Mouse (Mus musculus) thymus, postnatal 0 days (tissue): ENCODE results near the gene Cd244a. TPM values are rescaled to one million over a fixed set of nuclear protein-coding genes. Genes with fewer than 3 reads are reported as not detected.

Source experiments
- DNase-seq: peaks from one replicate; pipeline ENCODE4 v3.0.0-alpha.2; 2015; ENCODE audit warnings: low spot score
- polyA plus RNA-seq: library from polyadenylated mRNA; unstranded; fragments of >200 nt; fragmentation: Nextera tagmentation; extraction: Ambion mirVana; gene quantifications from 2 replicates; pipeline ENCODE4 v1.2.1, GENCODE M21; 2015

Gene Cd244a
- 3.2 and 4.2 TPM in 2 replicates for polyA plus RNA-seq

GRCm38 (mm10) chr1:171558898-171559297 is at the start of gene Cd244a:
Gene Cd244a (plus strand): TSS chr1:171559193.
- no peak for DNase-seq

DNA sequence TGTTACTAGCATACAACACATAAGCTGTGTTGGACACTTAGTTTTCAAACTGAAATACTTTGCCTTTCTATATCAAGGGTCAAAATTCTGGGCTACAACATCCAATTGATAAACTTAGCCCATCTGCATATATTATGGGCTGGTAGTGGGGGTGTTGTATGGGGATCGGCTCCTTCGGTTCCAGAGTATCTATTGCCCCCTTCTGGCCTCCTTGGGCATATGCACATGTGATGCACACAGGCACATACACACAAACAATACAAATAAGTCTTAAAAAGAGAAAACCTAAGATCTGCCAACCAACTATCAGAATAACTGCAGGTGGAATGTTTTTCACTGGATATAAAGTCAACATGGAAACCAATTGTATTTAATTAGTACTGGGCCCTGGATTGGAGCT is 45.8 kb upstream of the Cd244a start:
- no peak for DNase-seq

- DNase-seq, result no peak
These were observed 45.2 kb upstream of the Cd244a start for GRCm38 (mm10) chr1:171513760-171514159.

- DNase-seq, result no peak
These were observed 44.0 kb upstream of the Cd244a start for GRCm38 (mm10) chr1:171515039-171515438.

- DNase-seq, result no peak
These were observed 43.4 kb upstream of the Cd244a start for GRCm38 (mm10) chr1:171515557-171515956.

- DNase-seq, result no peak
These were observed 27.6 kb upstream of the Cd244a start for GRCm38 (mm10) chr1:171531367-171531766.

- DNase-seq, result peak; percentile 44
These were observed 26.2 kb upstream of the Cd244a start for GRCm38 (mm10) chr1:171532830-171533229.

DNA sequence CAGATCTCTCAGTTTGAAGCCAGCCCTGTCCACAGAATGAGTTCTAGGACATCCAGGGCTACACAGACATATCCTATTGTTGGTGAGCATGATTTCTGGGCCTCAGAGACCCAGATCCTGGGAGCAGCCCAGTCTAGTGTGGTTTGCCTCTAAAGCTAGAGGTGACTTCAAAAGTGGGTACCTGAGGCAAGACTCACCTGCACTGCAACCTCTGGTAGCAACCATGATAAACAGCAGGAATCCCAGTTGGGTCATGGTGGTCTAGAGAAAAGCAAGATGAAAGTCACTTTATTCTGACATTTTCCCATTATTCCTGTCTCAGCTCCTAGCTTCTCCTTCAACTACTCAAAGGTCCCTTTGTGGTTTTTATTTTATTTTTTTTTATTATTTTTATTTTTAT is 24.4 kb upstream of the Cd244a start:
- no peak for DNase-seq

- DNase-seq, result no peak
These were observed 23.8 kb upstream of the Cd244a start, which contains the start of gene Itln1 for GRCm38 (mm10) chr1:171535194-171535593. Gene Itln1 (minus strand): TSS chr1:171535294.

DNA sequence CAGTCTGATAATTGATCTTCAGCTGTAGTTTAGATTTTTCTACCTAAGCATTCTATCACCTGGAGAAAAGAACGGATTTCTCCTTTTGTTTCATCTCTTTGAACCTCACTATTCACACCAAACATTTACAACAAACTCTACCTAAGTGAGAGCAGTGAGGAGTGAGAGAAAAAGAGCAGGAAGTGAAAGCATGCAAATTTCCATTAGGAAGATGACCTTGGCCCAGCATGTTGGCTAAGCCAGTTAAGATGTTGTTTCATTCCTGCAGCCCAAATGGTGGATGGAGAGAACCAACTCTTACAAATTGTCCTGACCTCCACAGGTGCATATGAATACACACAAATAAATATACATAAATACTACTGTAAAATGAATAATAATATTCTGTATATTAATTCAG is 18.3 kb upstream of the Cd244a start:
- DNase-seq, result no peak

DNA sequence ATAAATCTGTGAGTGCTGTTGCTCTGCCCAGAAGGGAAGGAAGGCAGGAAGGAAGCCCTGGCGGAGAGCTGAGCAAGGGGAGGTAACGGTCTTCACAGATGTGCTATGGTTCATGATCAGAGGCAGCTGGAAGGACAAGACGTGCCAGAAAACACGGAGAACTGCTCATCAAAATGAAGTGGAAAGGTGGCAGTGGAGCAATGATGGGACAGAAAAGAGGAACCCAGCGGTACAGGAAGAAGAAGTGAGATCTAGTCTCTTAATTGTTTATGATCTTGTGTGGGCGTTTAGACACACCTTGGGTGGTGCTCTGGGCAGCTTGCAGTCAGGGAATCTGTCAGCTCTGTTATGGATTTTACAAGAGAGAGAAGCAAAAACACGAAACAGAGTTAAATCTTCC is 7.7 kb upstream of the Cd244a start:
- DNase-seq, result no peak

DNA sequence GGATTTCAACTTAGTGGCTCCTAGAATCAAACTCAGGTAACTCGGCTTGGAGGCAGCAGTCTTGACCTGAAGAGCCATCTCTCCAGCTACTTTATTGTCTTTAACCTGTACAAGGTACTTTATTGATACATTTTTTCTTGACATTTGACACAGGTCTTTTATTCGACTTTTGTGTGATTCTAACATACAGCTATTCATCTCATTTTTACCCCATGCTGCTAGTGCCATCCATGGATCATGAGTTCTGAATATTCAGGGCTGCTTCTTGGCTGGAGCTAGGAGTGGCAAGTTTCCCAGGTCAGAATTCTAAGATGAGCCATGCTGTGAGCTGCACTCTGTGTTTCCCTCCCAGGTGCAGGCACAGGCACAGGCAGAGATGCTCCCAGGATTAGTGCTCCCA is 6.8 kb upstream of the Cd244a start:
- no peak for DNase-seq

DNA sequence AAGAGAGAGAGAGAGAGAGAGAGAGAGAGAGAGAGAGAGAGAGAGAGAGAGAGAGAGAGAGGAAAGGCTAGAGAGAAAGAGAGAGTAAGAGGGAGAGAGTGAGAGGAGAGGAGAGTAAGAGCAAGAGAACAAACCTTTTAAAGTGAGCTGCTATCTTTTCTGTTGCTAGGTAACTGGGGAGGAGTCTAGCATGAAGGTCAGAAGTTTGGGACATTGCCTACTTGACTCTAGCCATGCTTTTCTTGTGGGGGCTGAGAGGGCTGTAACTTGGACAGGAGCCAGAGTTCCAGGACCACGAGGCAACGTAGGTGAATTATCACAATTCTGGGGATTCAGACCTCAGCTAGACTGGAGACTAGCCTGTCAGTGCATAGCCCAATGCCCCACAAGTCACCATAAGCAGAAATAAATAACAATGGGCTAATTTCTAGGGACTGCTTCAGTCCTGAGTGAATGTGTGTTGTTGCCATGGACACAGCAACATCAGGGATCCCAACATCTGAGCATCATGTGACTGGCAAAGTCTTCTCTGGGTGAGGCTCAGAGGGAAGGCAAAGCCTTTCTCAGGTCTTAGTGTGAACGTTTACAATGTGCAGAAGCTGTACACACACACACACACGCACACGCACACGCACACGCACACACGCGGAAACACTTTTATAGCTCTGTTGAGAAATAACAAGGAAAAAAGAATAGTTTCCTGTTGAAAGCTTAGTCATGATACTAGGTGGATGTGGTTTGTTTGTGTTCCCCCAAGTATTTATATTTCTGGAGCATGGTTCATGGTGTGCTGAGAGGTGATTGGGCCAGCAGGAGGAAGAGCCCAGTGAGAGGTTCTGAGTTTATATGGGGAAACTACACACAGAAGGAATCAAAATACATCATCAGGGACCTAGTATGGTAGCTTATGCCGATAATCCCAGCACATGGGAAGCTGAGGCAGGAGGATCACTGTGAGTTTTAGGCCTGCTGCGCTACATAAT is 5.3 kb upstream of the Cd244a start:
- DNase-seq, result no peak

- no peak for DNase-seq
These were observed 2.6 kb upstream of the Cd244a start for GRCm38 (mm10) chr1:171556366-171556765.

DNA sequence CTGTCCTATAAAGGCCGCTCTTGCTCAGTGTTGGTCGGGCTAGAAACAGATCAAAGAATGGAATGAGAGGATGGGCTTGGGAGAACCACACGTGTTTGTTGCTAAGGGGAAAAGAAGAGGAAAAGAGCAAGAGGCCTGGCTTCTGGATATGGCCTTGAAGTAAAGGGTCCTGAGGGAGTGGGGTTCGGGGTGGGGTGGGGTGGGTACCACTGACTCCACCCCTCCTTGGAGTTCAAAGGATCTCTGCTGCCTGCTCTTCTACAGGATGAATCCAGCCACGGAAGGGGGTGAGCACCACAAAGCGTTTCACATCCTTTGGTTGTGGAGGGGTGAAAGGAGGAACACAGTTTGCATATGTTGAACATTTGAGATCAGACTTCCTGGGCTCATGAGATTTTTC is 586 bp upstream of the Cd244a start:
- no peak for DNase-seq

- DNase-seq, result no peak
These were observed 1.3 kb downstream of the Cd244a start for GRCm38 (mm10) chr1:171560262-171560661.

DNA sequence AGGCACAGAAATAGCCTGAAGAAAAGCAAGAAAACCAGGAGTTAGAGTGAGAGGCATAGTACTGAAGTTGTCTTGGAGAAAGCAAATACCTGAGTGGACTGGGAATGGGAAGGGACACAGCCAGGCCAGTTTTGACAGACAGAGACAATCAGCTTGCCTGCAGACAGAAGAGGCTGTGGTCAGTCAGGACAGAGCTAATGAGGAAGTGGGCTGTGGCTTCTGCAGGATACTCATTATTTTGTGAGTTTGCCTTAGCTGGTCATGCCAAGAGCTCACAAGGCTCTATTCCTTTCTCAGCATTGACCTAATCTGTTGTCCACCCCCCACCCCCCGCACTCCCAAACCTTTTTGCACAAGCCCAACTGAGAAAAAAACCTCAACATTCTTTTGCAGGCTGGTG is 2.2 kb downstream of the Cd244a start:
- no peak for DNase-seq

DNA sequence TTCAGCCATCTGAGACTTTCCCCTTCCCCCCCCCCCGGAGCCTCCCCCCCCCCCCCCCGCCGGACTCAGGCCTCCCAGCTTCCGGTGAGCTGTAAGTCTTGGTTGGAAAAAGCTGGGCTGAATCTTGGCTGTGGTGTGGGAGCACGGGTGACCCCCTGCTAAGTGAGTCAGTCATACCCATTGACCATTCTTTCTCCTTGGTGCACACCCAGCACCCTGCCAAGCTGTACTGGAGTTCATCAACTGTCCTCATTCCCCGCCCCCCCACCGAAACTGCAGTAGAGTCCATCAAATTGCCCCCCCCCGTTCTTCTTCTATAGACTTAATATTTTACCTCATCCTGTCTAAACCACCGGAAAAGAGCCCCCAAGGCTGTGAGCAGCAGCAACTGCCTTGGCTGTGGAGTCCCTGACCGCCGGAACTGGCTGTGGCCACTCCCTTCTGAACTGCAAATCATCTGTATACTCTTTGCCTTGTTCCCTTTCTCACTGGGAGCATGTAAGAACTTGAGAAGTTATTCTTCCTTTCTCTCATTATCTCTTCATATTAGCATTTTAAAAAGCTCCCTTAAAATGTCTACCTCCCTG is 2.7 kb downstream of the Cd244a start:
- DNase-seq, result no peak

- no peak for DNase-seq
These were observed 4.0 kb downstream of the Cd244a start for GRCm38 (mm10) chr1:171563042-171563441.

GRCm38 (mm10) chr1:171564247-171564646 is 5.3 kb downstream of the Cd244a start:
- DNase-seq, result peak; percentile 74

GRCm38 (mm10) chr1:171565888-171566287 is 6.9 kb downstream of the Cd244a start:
- no peak for DNase-seq

- DNase-seq, result peak; percentile 72
These were observed 7.8 kb downstream of the Cd244a start for GRCm38 (mm10) chr1:171566777-171567176.

GRCm38 (mm10) chr1:171568436-171568835 is 9.4 kb downstream of the Cd244a start:
- DNase-seq, result no peak
